Mouse (Mus musculus) stomach, postnatal 0 days (tissue): ENCODE measurements around the gene Prpsap2. TPM values are rescaled to one million over a fixed set of nuclear protein-coding genes. Genes with fewer than 3 reads are reported as not detected.
"Not testable (repeated sequence)": the region's sequence is repeated elsewhere in the genome, so short reads cannot be mapped to it uniquely, and the experiment has no call there.

Experiments used
- ATAC-seq: fragments of 200-750 bp; cut with Nextera tagmentation; 2 replicates; pipeline ENCODE4 v1.8.0; 2017; ENCODE audit not compliant: low FRiP score, low TSS enrichment
- DNase-seq: peaks from one replicate; pipeline ENCODE4 v3.0.0-alpha.2; 2016; ENCODE audit warnings: low spot score
- H3K27ac ChIP-seq: fragments of 300-500 bp; sonication (generic); replicated peaks from 2 replicates; pipeline ENCODE4 v1.5.1; 2014; ENCODE audit warnings: mild to moderate bottlenecking, control low read depth
- H3K27me3 ChIP-seq: fragments of 300-500 bp; sonication (generic); 2 replicates; pipeline ENCODE4 v1.6.1; 2014; ENCODE audit warnings: low read length; ENCODE audit not compliant: control insufficient read depth, insufficient read depth
- H3K36me3 ChIP-seq: fragments of 300-500 bp; sonication (generic); 2 replicates; pipeline ENCODE4 v1.6.1; 2014; ENCODE audit warnings: low read length, mixed read lengths; ENCODE audit not compliant: control insufficient read depth, insufficient read depth
- H3K4me1 ChIP-seq: fragments of 300-500 bp; sonication (generic); replicated peaks from 2 replicates; pipeline ENCODE4 v1.6.1; 2014; ENCODE audit warnings: antibody characterized with exemption; ENCODE audit not compliant: control insufficient read depth, insufficient read depth
- H3K4me2 ChIP-seq: fragments of 300-500 bp; sonication (generic); replicated peaks from 2 replicates; pipeline ENCODE4 v1.6.1; 2014; ENCODE audit warnings: low read depth, mild to moderate bottlenecking, control low read depth, moderate library complexity
- H3K4me3 ChIP-seq: fragments of 300-500 bp; sonication (generic); 2 replicates; pipeline ENCODE4 v1.5.1; 2014; ENCODE audit warnings: low read depth, low read length, control low read depth
- H3K9ac ChIP-seq: fragments of 300-500 bp; sonication (generic); 2 replicates; pipeline ENCODE4 v1.6.1; 2014; ENCODE audit warnings: mild to moderate bottlenecking, low read length, control low read depth, mixed read lengths
- H3K9me3 ChIP-seq: fragments of 300-500 bp; sonication (generic); 2 replicates; pipeline ENCODE4 v1.6.1; 2016; ENCODE audit warnings: low read length; ENCODE audit not compliant: control insufficient read depth
- CTCF ChIP-seq: IDR thresholded peaks from 2 replicates; pipeline ENCODE4 v1.5.1; 2016; ENCODE audit warnings: antibody characterized with exemption, low read depth, mild to moderate bottlenecking, moderate library complexity
- EP300 ChIP-seq: optimal IDR thresholded peaks from 2 replicates; pipeline ENCODE3; 2016; ENCODE audit warnings: antibody characterized with exemption
- WGBS: fragments of 180-500 bp; shearing (Covaris S2); extraction: QIAGEN DNeasy Blood & Tissue Kit; methylation state at CpG from one replicate; pipeline ENCODE4 v1.1.7; 2014; 5-methylcytosine and 5-hydroxymethylcytosine counted together
- polyA plus RNA-seq: library from polyadenylated mRNA; unstranded; fragments of >200 nt; fragmentation: Nextera tagmentation; extraction: Ambion mirVana; gene quantifications from 2 replicates; pipeline ENCODE4 v1.2.1, GENCODE M21; 2015

Prpsap2 gene
- 17.4 and 17.8 TPM in 2 replicates for polyA plus RNA-seq

GRCm38 (mm10) chr11:61761584-61762407 lies at the start of gene Prpsap2:
Prpsap2 (minus strand) TSS chr11:61762088.
- H3K4me1 ChIP-seq: no peaks in the 10 kb centered on the region
- H3K4me2 ChIP-seq: peak within 1 kb of the TSS; percentile 50
- DNase-seq: peak; percentile 100
- H3K4me3 ChIP-seq: peak within 1 kb of the TSS; percentile 65
- peak within 1 kb of the TSS; percentile 93 for H3K27ac ChIP-seq
- no peaks in the 10 kb centered on the region for H3K9me3 ChIP-seq
- no peaks in the 10 kb centered on the region for H3K27me3 ChIP-seq
- peak within 1 kb of the TSS; percentile 81 for H3K9ac ChIP-seq
- WGBS: 0% methylated on average over 51 of the region's 51 CpGs
- no peaks in the 10 kb centered on the region for H3K36me3 ChIP-seq
- TF ChIP-seq EP300 (no peak), CTCF (no peak)
- peak; percentile 96 for ATAC-seq

GRCm38 (mm10) chr11:61809793-61810192 lies 47.9 kb upstream of the Prpsap2 start:
- no peaks in the 10 kb centered on the region for H3K9me3 ChIP-seq
- H3K9ac ChIP-seq: no peak overlapping the region
- ATAC-seq (no peak), DNase-seq (no peak)
- H3K4me2 ChIP-seq: no peak overlapping the region
- H3K27ac ChIP-seq: no peak overlapping the region
- H3K4me1 ChIP-seq: no peaks in the 10 kb centered on the region
- H3K36me3 ChIP-seq: no peaks in the 10 kb centered on the region
- no peak overlapping the region for H3K4me3 ChIP-seq
- 61% methylated on average over 4 of the region's 4 CpGs for WGBS
- TF ChIP-seq CTCF (no peak), EP300 (no peak)
- H3K27me3 ChIP-seq: no peaks in the 10 kb centered on the region

GRCm38 (mm10) chr11:61808551-61809117 lies 46.7 kb upstream of the Prpsap2 start:
- DNase-seq (no peak), ATAC-seq (no peak)
- WGBS: 60% methylated on average over 2 of the region's 2 CpGs
- H3K9me3 ChIP-seq: no peaks in the 10 kb centered on the region
- no peaks in the 10 kb centered on the region for H3K4me1 ChIP-seq
- no peak overlapping the region for H3K4me2 ChIP-seq
- TF ChIP-seq EP300 (no peak), CTCF (no peak)
- H3K36me3 ChIP-seq: no peaks in the 10 kb centered on the region
- no peak overlapping the region for H3K27ac ChIP-seq
- no peaks in the 10 kb centered on the region for H3K27me3 ChIP-seq
- H3K9ac ChIP-seq: no peak overlapping the region
- no peak overlapping the region for H3K4me3 ChIP-seq

GRCm38 (mm10) chr11:61793441-61793840 lies 31.6 kb upstream of the Prpsap2 start:
- Histone ChIP-seq H3K9ac (no peak overlapping the region), H3K4me3 (no peak overlapping the region), H3K27ac (no peak overlapping the region), H3K27me3 (no peaks in the 10 kb centered on the region), H3K9me3 (no peaks in the 10 kb centered on the region), H3K36me3 (peaks cover 5% of the 10 kb centered on the region), H3K4me1 (no peaks in the 10 kb centered on the region), H3K4me2 (no peak overlapping the region)
- no peak for DNase-seq
- WGBS: 86% methylated on average over 1 of the region's 1 CpGs
- ATAC-seq: no peak
- no peak for TF ChIP-seq CTCF
- TF ChIP-seq EP300: no peak

GRCm38 (mm10) chr11:61788550-61788949 lies 26.7 kb upstream of the Prpsap2 start:
- WGBS: 95% methylated on average over 1 of the region's 1 CpGs

GRCm38 (mm10) chr11:61782526-61782925 lies 20.6 kb upstream of the Prpsap2 start:
- H3K27me3 ChIP-seq, ATAC-seq, H3K27ac ChIP-seq, H3K4me3 ChIP-seq, H3K4me2 ChIP-seq, H3K4me1 ChIP-seq, DNase-seq, H3K9ac ChIP-seq, H3K9me3 ChIP-seq: not testable (repeated sequence)
- peaks cover 17% of the 10 kb centered on the region for H3K36me3 ChIP-seq
- WGBS: 97% methylated on average over 3 of the region's 3 CpGs

More at GRCm38 (mm10) chr11:61788550-61788949, 26.7 kb upstream of the Prpsap2 start:
- ATAC-seq: no peak
- no peak for TF ChIP-seq EP300
- no peak for TF ChIP-seq CTCF
- DNase-seq: no peak
- H3K9me3 ChIP-seq: no peaks in the 10 kb centered on the region
- no peak overlapping the region for H3K27ac ChIP-seq
- H3K9ac ChIP-seq: no peak overlapping the region
- H3K4me3 ChIP-seq: no peak overlapping the region
- no peaks in the 10 kb centered on the region for H3K4me1 ChIP-seq
- no peaks in the 10 kb centered on the region for H3K27me3 ChIP-seq
- no peak overlapping the region for H3K4me2 ChIP-seq
- H3K36me3 ChIP-seq: peaks cover 11% of the 10 kb centered on the region
